Mouse (Mus musculus): ENCODE measurements at regions not wholly inside any gene's neighbourhood (a gene's known extent, or its start where the extent isn't known, plus 50 kb on each side); places are given as distances from the start of the nearest gene placed in this dataset.

GRCm38 (mm10) chr12:35419206-35419605 lies 115.6 kb downstream of the Ahr start:
- TF ChIP-seq CTCF (IDR thresholded peaks at IDR 0.05; ENCODE audit: control insufficient read depth, insufficient read depth, low read length) (no peak), POLR2A (IDR thresholded peaks at IDR 0.05; ENCODE audit: borderline replicate concordance, control insufficient read depth, low read depth, low read length) (no peak)

All from bone marrow, adult 2 months (tissue).